Mouse (Mus musculus) G1E (cell line): ENCODE measurements around the gene Ttll11.

ENCODE experiments used
- CTCF ChIP-seq: IDR thresholded peaks from 2 replicates; pipeline ENCODE4 v1.5.1; 2012; ENCODE audit warnings: low read depth, low read length, inconsistent platforms, mixed read lengths
- TAL1 ChIP-seq: conservative IDR thresholded peaks from 2 replicates; pipeline ENCODE4 v1.6.1; 2012; ENCODE audit warnings: low read depth, low read length, inconsistent platforms, mixed read lengths

DNA sequence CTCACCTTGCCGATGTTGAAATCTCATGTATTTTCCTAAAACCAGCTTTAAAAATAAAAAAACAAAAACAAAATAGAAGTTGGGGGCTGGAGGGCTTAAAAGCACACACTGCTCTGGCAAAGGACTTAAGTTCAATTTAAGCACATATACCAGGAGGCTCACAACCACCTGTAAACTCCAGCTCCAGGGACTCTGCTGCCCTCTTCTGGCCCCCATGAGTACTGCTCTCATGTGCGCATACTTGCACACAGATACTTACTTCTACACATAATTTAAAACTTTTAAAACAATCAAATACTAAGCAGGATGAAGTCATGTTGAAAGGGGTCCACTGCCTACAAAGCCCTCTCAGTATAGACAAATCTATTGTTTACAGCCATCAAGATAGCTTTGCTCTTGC lies 244.7 kb downstream of the Ttll11 start:
- TF ChIP-seq CTCF (no peak), TAL1 (no peak)
